Mouse (Mus musculus): ENCODE data around the gene Flad1.

DNA sequence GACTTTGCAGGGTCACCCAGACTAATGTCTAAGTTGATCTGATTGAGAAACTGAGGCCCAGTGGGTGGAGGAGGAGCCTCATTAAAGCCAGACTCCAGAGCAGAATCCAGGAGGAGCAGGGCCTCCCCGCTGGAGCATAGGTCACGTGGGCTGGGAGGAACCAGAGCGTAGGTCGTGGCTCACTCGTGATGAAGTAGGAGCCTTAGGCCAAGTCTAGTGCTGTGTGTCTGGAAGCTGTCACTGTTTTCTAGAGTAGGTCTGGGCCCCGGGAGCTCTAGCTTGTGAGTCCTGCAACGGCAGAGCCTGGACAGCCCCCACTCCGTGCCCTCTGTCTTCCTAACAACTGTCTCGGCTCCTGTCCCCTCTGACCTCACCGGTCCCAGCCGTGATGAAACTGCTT is 44.3 kb downstream of the Flad1 start:
- TF ChIP-seq CTCF (IDR thresholded peaks at IDR 0.05; ENCODE audit: borderline replicate concordance, control insufficient read depth, extremely low read depth, insufficient read depth, low read length, poor library complexity) (no peak), POLR2A (IDR thresholded peaks at IDR 0.05; ENCODE audit: control insufficient read depth, extremely low read depth, insufficient read depth, low read length, poor library complexity) (no peak)
